Mouse (Mus musculus): Measurements from ENCODE around the gene Dhx8.

DNA sequence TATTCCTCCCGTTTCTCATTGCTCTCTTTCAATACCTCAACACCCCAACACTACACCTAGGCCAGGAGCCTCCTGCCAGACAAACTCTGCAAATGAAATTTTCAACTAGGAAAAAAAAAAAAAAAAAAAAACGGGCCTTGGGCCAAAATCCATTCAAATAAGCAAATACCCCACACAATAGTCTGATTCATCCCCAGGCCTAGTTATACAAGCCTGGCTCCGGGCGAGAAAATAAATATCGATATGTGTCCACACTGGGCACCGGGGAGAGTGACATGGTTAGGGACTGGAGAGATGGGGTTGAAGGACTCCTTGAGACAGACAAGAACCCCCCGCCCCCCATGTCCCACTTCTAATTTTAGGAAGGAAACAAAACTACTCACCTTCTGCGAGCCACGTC lies 50.9 kb downstream of the Dhx8 start:
- no peak for TF ChIP-seq CTCF (IDR thresholded peaks at IDR 0.05; ENCODE audit: low read depth, low read length)
- TF ChIP-seq POLR2A (IDR thresholded peaks at IDR 0.05; ENCODE audit: borderline replicate concordance, low read depth, low read length), result no peak
